Mouse (Mus musculus): ENCODE data around the gene Btn2a2. TPM values are rescaled to one million over a fixed set of nuclear protein-coding genes. Genes with fewer than 3 reads are reported as not detected.

Btn2a2 gene
- polyA plus RNA-seq, 1 experiment from 2014 or later, result 0.10 TPM

GRCm38 (mm10) chr13:23501511-23501910 is 12.9 kb upstream of the Btn2a2 start:
- Histone ChIP-seq H3K9me3 (replicated peaks; ENCODE audit: control insufficient read depth, low read length) (no peaks in the 10 kb centered on the region), H3K36me3 (ENCODE audit: control insufficient read depth, insufficient read depth, low read length) (no peaks in the 10 kb centered on the region), H3K4me3 (ENCODE audit: low read depth, low read length) (no peak overlapping the region), H3K4me2 (ENCODE audit: low read length) (no peak overlapping the region), H3K27me3 (replicated peaks; ENCODE audit: control insufficient read depth, insufficient read depth, low read length) (no peaks in the 10 kb centered on the region), H3K27ac (ENCODE audit: low read depth, low read length) (no peak overlapping the region), H3K9ac (ENCODE audit: low read length) (no peak overlapping the region), H3K4me1 (ENCODE audit: control insufficient read depth, insufficient read depth, low read length) (peaks cover 9% of the 10 kb centered on the region)
- ATAC-seq (no peak), DNase-seq (ENCODE audit: low spot score) (no peak)
- WGBS, result 22% methylated on average over 5 of the region's 5 CpGs

GRCm38 (mm10) chr13:23500424-23501200 is 12.0 kb upstream of the Btn2a2 start:
- DNase-seq (ENCODE audit: low spot score) (peak; percentile 82), ATAC-seq (peak; percentile 60)
- Histone ChIP-seq H3K27me3 (replicated peaks; ENCODE audit: control insufficient read depth, insufficient read depth, low read length) (no peaks in the 10 kb centered on the region), H3K4me1 (ENCODE audit: control insufficient read depth, insufficient read depth, low read length) (peaks cover 4% of the 10 kb centered on the region), H3K9ac (ENCODE audit: low read length) (no peak overlapping the region), H3K4me3 (ENCODE audit: low read depth, low read length) (no peak overlapping the region), H3K27ac (ENCODE audit: low read depth, low read length) (no peak overlapping the region), H3K4me2 (ENCODE audit: low read length) (no peak overlapping the region), H3K9me3 (replicated peaks; ENCODE audit: control insufficient read depth, low read length) (no peaks in the 10 kb centered on the region), H3K36me3 (ENCODE audit: control insufficient read depth, insufficient read depth, low read length) (no peaks in the 10 kb centered on the region)
- WGBS, result under 1% methylated on average over 17 of the region's 17 CpGs

GRCm38 (mm10) chr13:23499943-23500342 is 11.3 kb upstream of the Btn2a2 start:
- Histone ChIP-seq H3K9me3 (replicated peaks; ENCODE audit: control insufficient read depth, low read length) (no peaks in the 10 kb centered on the region), H3K4me1 (ENCODE audit: control insufficient read depth, insufficient read depth, low read length) (no peaks in the 10 kb centered on the region), H3K4me3 (ENCODE audit: low read depth, low read length) (no peak overlapping the region), H3K27me3 (replicated peaks; ENCODE audit: control insufficient read depth, insufficient read depth, low read length) (no peaks in the 10 kb centered on the region), H3K36me3 (ENCODE audit: control insufficient read depth, insufficient read depth, low read length) (no peaks in the 10 kb centered on the region), H3K4me2 (ENCODE audit: low read length) (no peak overlapping the region), H3K27ac (ENCODE audit: low read depth, low read length) (no peak overlapping the region), H3K9ac (ENCODE audit: low read length) (no peak overlapping the region)
- no peak for ATAC-seq
- DNase-seq (ENCODE audit: low spot score), result no peak
- 8% methylated on average over 7 of the region's 7 CpGs for WGBS

- ATAC-seq (peak; percentile 40; the same call in 1 of the 2 replicates), DNase-seq (ENCODE audit: low spot score) (peak; percentile 49)
- H3K27me3 ChIP-seq (replicated peaks; ENCODE audit: control insufficient read depth, insufficient read depth, low read length), result no peaks in the 10 kb centered on the region
- H3K9ac ChIP-seq (ENCODE audit: low read length), result peak overlapping the region; percentile 13; the same call in 1 of the 2 replicates
- H3K4me2 ChIP-seq (ENCODE audit: low read length), result peak overlapping the region; percentile 38
- H3K9me3 ChIP-seq (replicated peaks; ENCODE audit: control insufficient read depth, low read length), result no peaks in the 10 kb centered on the region
- H3K4me3 ChIP-seq (ENCODE audit: low read depth, low read length), result 0 out of 2 replicates have a peak overlapping the region, but pooled peaks have one; percentile 9
- WGBS, result 4% methylated on average over 10 of the region's 10 CpGs
- no peak overlapping the region for H3K27ac ChIP-seq (ENCODE audit: low read depth, low read length)
- no peaks in the 10 kb centered on the region for H3K36me3 ChIP-seq (ENCODE audit: control insufficient read depth, insufficient read depth, low read length)
- H3K4me1 ChIP-seq (ENCODE audit: control insufficient read depth, insufficient read depth, low read length), result no peaks in the 10 kb centered on the region
Measured at GRCm38 (mm10) chr13:23498653-23499052, 10.0 kb upstream of the Btn2a2 start.

GRCm38 (mm10) chr13:23497656-23498321 is 9.1 kb upstream of the Btn2a2 start:
- H3K36me3 ChIP-seq (ENCODE audit: control insufficient read depth, insufficient read depth, low read length), result no peaks in the 10 kb centered on the region
- 0 out of 2 replicates have a peak overlapping the region, but pooled peaks have one; percentile 9 for H3K4me3 ChIP-seq (ENCODE audit: low read depth, low read length)
- no peak for DNase-seq (ENCODE audit: low spot score)
- no peak overlapping the region for H3K9ac ChIP-seq (ENCODE audit: low read length)
- 0 out of 2 replicates have a peak, but pooled peaks have one; percentile 22 for ATAC-seq
- WGBS, result 3% methylated on average over 19 of the region's 19 CpGs
- no peaks in the 10 kb centered on the region for H3K4me1 ChIP-seq (ENCODE audit: control insufficient read depth, insufficient read depth, low read length)
- no peaks in the 10 kb centered on the region for H3K9me3 ChIP-seq (replicated peaks; ENCODE audit: control insufficient read depth, low read length)
- H3K4me2 ChIP-seq (ENCODE audit: low read length), result peak overlapping the region; percentile 38
- no peak overlapping the region for H3K27ac ChIP-seq (ENCODE audit: low read depth, low read length)
- H3K27me3 ChIP-seq (replicated peaks; ENCODE audit: control insufficient read depth, insufficient read depth, low read length), result no peaks in the 10 kb centered on the region

GRCm38 (mm10) chr13:23495526-23495925 is 6.9 kb upstream of the Btn2a2 start:
- no peak overlapping the region for H3K9ac ChIP-seq (ENCODE audit: low read length)
- H3K36me3 ChIP-seq (ENCODE audit: control insufficient read depth, insufficient read depth, low read length), result no peaks in the 10 kb centered on the region
- no peak overlapping the region for H3K27ac ChIP-seq (ENCODE audit: low read depth, low read length)
- H3K4me3 ChIP-seq (ENCODE audit: low read depth, low read length), result no peak overlapping the region
- ATAC-seq, result no peak
- no peaks in the 10 kb centered on the region for H3K27me3 ChIP-seq (replicated peaks; ENCODE audit: control insufficient read depth, insufficient read depth, low read length)
- no peak for DNase-seq (ENCODE audit: low spot score)
- H3K9me3 ChIP-seq (replicated peaks; ENCODE audit: control insufficient read depth, low read length), result no peaks in the 10 kb centered on the region
- H3K4me1 ChIP-seq (ENCODE audit: control insufficient read depth, insufficient read depth, low read length), result 0 out of 2 replicates have a peak, but pooled peaks cover 3% of the 10 kb centered on the region
- no peak overlapping the region for H3K4me2 ChIP-seq (ENCODE audit: low read length)
- 79% methylated on average over 6 of the region's 6 CpGs for WGBS

- DNase-seq (ENCODE audit: low spot score) (peak; percentile 67), ATAC-seq (no peak)
- peaks cover 6% of the 10 kb centered on the region; the same call in 1 of the 2 replicates for H3K4me1 ChIP-seq (ENCODE audit: control insufficient read depth, insufficient read depth, low read length)
- no peaks in the 10 kb centered on the region for H3K27me3 ChIP-seq (replicated peaks; ENCODE audit: control insufficient read depth, insufficient read depth, low read length)
- H3K36me3 ChIP-seq (ENCODE audit: control insufficient read depth, insufficient read depth, low read length), result no peaks in the 10 kb centered on the region
- H3K4me2 ChIP-seq (ENCODE audit: low read length), result peak overlapping the region; percentile 40
- H3K9ac ChIP-seq (ENCODE audit: low read length), result peak overlapping the region; percentile 43; the same call in 1 of the 2 replicates
- 2% methylated on average over 14 of the region's 14 CpGs for WGBS
- no peaks in the 10 kb centered on the region for H3K9me3 ChIP-seq (replicated peaks; ENCODE audit: control insufficient read depth, low read length)
- H3K4me3 ChIP-seq (ENCODE audit: low read depth, low read length), result peak overlapping the region; percentile 17; the same call in 1 of the 2 replicates
- H3K27ac ChIP-seq (ENCODE audit: low read depth, low read length), result no peak overlapping the region
Measured at GRCm38 (mm10) chr13:23491990-23492389, 3.3 kb upstream of the Btn2a2 start.

GRCm38 (mm10) chr13:23491263-23491662 is 2.6 kb upstream of the Btn2a2 start:
- Histone ChIP-seq H3K9ac (ENCODE audit: low read length) (no peak overlapping the region), H3K4me1 (ENCODE audit: control insufficient read depth, insufficient read depth, low read length) (peaks cover 6% of the 10 kb centered on the region; the same call in 1 of the 2 replicates), H3K4me2 (ENCODE audit: low read length) (no peak overlapping the region), H3K9me3 (replicated peaks; ENCODE audit: control insufficient read depth, low read length) (no peaks in the 10 kb centered on the region), H3K4me3 (ENCODE audit: low read depth, low read length) (no peak overlapping the region), H3K27me3 (replicated peaks; ENCODE audit: control insufficient read depth, insufficient read depth, low read length) (no peaks in the 10 kb centered on the region), H3K36me3 (ENCODE audit: control insufficient read depth, insufficient read depth, low read length) (no peaks in the 10 kb centered on the region), H3K27ac (ENCODE audit: low read depth, low read length) (no peak overlapping the region)
- WGBS, result 9% methylated on average over 1 of the region's 1 CpGs
- ATAC-seq, result no peak
- no peak for DNase-seq (ENCODE audit: low spot score)
